Mouse (Mus musculus) limb, embryonic 14.5 days (tissue): ENCODE data around the gene Rhox11. TPM values are rescaled to one million over a fixed set of nuclear protein-coding genes. Genes with fewer than 3 reads are reported as not detected.
"Not testable (repeated sequence)": the region's sequence is repeated elsewhere in the genome, so short reads cannot be mapped to it uniquely, and the experiment has no call there.

Source experiments
- ATAC-seq: fragments of 200-750 bp; cut with Nextera tagmentation; 2 replicates; pipeline ENCODE4 v1.8.0; 2017; ENCODE audit warnings: low read depth, moderate number of reproducible peaks, moderate TSS enrichment; ENCODE audit not compliant: low FRiP score
- DNase-seq: peaks from one replicate; pipeline ENCODE4 v3.0.0-alpha.2; 2015; ENCODE audit warnings: low spot score
- H3K27ac ChIP-seq: fragments of 300-500 bp; sonication (generic); replicated peaks from 2 replicates; pipeline ENCODE4 v1.5.1; 2014; ENCODE audit warnings: low read depth, mild to moderate bottlenecking, low read length, moderate library complexity, mixed read lengths
- H3K27me3 ChIP-seq: fragments of 300-500 bp; sonication (generic); 2 replicates; pipeline ENCODE4 v1.6.1; 2014; ENCODE audit warnings: low read length, mixed read lengths; ENCODE audit not compliant: control insufficient read depth, insufficient read depth
- H3K36me3 ChIP-seq: fragments of 300-500 bp; sonication (generic); 2 replicates; pipeline ENCODE4 v1.6.1; 2014; ENCODE audit warnings: mild to moderate bottlenecking, low read length, moderate library complexity, mixed read lengths; ENCODE audit not compliant: control insufficient read depth, insufficient read depth
- H3K4me1 ChIP-seq: fragments of 300-500 bp; sonication (generic); 2 replicates; pipeline ENCODE4 v1.6.1; 2014; ENCODE audit warnings: antibody characterized with exemption, low read length, mixed read lengths; ENCODE audit not compliant: control insufficient read depth, insufficient read depth
- H3K4me2 ChIP-seq: fragments of 300-500 bp; sonication (generic); replicated peaks from 2 replicates; pipeline ENCODE4 v1.6.1; 2014; ENCODE audit warnings: low read depth, mild to moderate bottlenecking, low read length, moderate library complexity; ENCODE audit not compliant: severe bottlenecking
- H3K4me3 ChIP-seq: fragments of 300-500 bp; sonication (generic); replicated peaks from 2 replicates; pipeline ENCODE4 v1.5.1; 2014; ENCODE audit warnings: low read length
- H3K9ac ChIP-seq: fragments of 300-500 bp; sonication (generic); 2 replicates; pipeline ENCODE4 v1.6.1; 2014; ENCODE audit warnings: mild to moderate bottlenecking, low read depth, low read length, moderate library complexity; ENCODE audit not compliant: severe bottlenecking
- H3K9me3 ChIP-seq: fragments of 300-500 bp; sonication (generic); 2 replicates; pipeline ENCODE4 v1.6.1; 2016; ENCODE audit warnings: low read length; ENCODE audit not compliant: control insufficient read depth
- POLR2A ChIP-seq: fragments of 200-500 bp; IDR thresholded peaks from 2 replicates; pipeline ENCODE4 v1.8.0; 2012; ENCODE audit warnings: inconsistent platforms, mild to moderate bottlenecking, moderate library complexity, borderline replicate concordance; ENCODE audit not compliant: insufficient read depth, insufficient read length; ENCODE audit errors: extremely low read depth
- WGBS: fragments of 180-500 bp; shearing (Covaris S2); extraction: QIAGEN DNeasy Blood & Tissue Kit; methylation state at CpG from one replicate; pipeline ENCODE4 v1.1.7; 2014; 5-methylcytosine and 5-hydroxymethylcytosine counted together
- polyA plus RNA-seq, 2 experiments: library from polyadenylated mRNA; depleted of rRNA in 1 of 2; stranded (reverse) in 1 of 2; unstranded in 1 of 2; fragments of >200 nt; fragmentation: Nextera tagmentation in 1 of 2; extraction: Ambion mirVana in 1 of 2; gene quantifications; 2 replicates each; pipeline versions ENCODE4 v1.2.1 to v1.2.3; 2012 to 2014

Rhox11 gene
- polyA plus RNA-seq, 2 experiments = not detected

- Histone ChIP-seq H3K27me3 (no peaks in the 10 kb centered on the region), H3K36me3 (no peaks in the 10 kb centered on the region), H3K4me3 (no peak overlapping the region), H3K27ac (no peak overlapping the region), H3K4me2 (no peak overlapping the region), H3K9ac (no peak overlapping the region), H3K4me1 (no peaks in the 10 kb centered on the region), H3K9me3 (no peaks in the 10 kb centered on the region)
- TF ChIP-seq POLR2A = no peak
- no peak for DNase-seq
- no peak for ATAC-seq
- 0% methylated on average over 1 of the region's 1 CpGs for WGBS
These were observed 23.4 kb downstream of the Rhox11 start for GRCm38 (mm10) chrX:38061544-38061943.

- not testable (repeated sequence) for H3K4me2 ChIP-seq, DNase-seq, H3K9me3 ChIP-seq, H3K4me3 ChIP-seq, H3K9ac ChIP-seq, H3K36me3 ChIP-seq, ATAC-seq, H3K27me3 ChIP-seq, H3K4me1 ChIP-seq, H3K27ac ChIP-seq
These were observed 41.9 kb downstream of the Rhox11 start, which contains the start of gene Btg1-ps2 for GRCm38 (mm10) chrX:38043014-38043413. Gene Btg1-ps2 (minus strand): TSS chrX:38043114.

GRCm38 (mm10) chrX:38039666-38040065 is 45.3 kb downstream of the Rhox11 start:
- TF ChIP-seq POLR2A = no peak
- 96% methylated on average over 5 of the region's 5 CpGs for WGBS
- Histone ChIP-seq H3K36me3 (no peaks in the 10 kb centered on the region), H3K4me1 (no peaks in the 10 kb centered on the region), H3K4me3 (no peak overlapping the region), H3K9me3 (no peaks in the 10 kb centered on the region), H3K27ac (no peak overlapping the region), H3K9ac (no peak overlapping the region), H3K4me2 (no peak overlapping the region), H3K27me3 (no peaks in the 10 kb centered on the region)
- DNase-seq (no peak), ATAC-seq (no peak)

- no peaks in the 10 kb centered on the region for H3K4me1 ChIP-seq
- no peak overlapping the region for H3K27ac ChIP-seq
- H3K4me3 ChIP-seq = no peak overlapping the region
- H3K9ac ChIP-seq = no peak overlapping the region
- no peaks in the 10 kb centered on the region for H3K9me3 ChIP-seq
- no peaks in the 10 kb centered on the region for H3K27me3 ChIP-seq
- DNase-seq (no peak), ATAC-seq (no peak)
- no peak overlapping the region for H3K4me2 ChIP-seq
- no peak for TF ChIP-seq POLR2A
- no peaks in the 10 kb centered on the region for H3K36me3 ChIP-seq
- WGBS = 80% methylated on average over 2 of the region's 2 CpGs
These were observed 51.1 kb downstream of the Rhox11 start for GRCm38 (mm10) chrX:38033841-38034240.

Other genes with a start within 250 kb of the Rhox11 start
- not detected in 2 replicates for gene Rhox8, start 206.2 kb downstream of the Rhox11 start, polyA plus RNA-seq (2012; rRNA removed)
- not detected in 2 replicates for gene Rhox8, start 206.2 kb downstream of the Rhox11 start, polyA plus RNA-seq (2014; fragmentation: Nextera tagmentation; extraction: Ambion mirVana)
- gene Rhox7b, start 187.9 kb downstream of the Rhox11 start, polyA plus RNA-seq (2012; rRNA removed) = not detected in 2 replicates
- gene Rhox7b, start 187.9 kb downstream of the Rhox11 start, polyA plus RNA-seq (2014; fragmentation: Nextera tagmentation; extraction: Ambion mirVana) = not detected in 2 replicates
- 0.32 and 0.35 TPM in 2 replicates for gene Rhox9, start 183.4 kb downstream of the Rhox11 start, polyA plus RNA-seq (2012; rRNA removed)
- not detected in 2 replicates for gene Rhox9, start 183.4 kb downstream of the Rhox11 start, polyA plus RNA-seq (2014; fragmentation: Nextera tagmentation; extraction: Ambion mirVana)
- gene Btg1-ps1, start 66.3 kb downstream of the Rhox11 start, polyA plus RNA-seq (2012; rRNA removed) = not detected in 2 replicates
- gene Btg1-ps1, start 66.3 kb downstream of the Rhox11 start, polyA plus RNA-seq (2014; fragmentation: Nextera tagmentation; extraction: Ambion mirVana) = not detected in 2 replicates
- gene Btg1-ps2, start 42.0 kb downstream of the Rhox11 start, polyA plus RNA-seq (2012; rRNA removed) = not detected in 2 replicates
- gene Btg1-ps2, start 42.0 kb downstream of the Rhox11 start, polyA plus RNA-seq (2014; fragmentation: Nextera tagmentation; extraction: Ambion mirVana) = not detected in 2 replicates
- gene Rhox10, start 18.7 kb downstream of the Rhox11 start, polyA plus RNA-seq (2012; rRNA removed) = not detected in 2 replicates
- not detected in 2 replicates for gene Rhox10, start 18.7 kb downstream of the Rhox11 start, polyA plus RNA-seq (2014; fragmentation: Nextera tagmentation; extraction: Ambion mirVana)
- not detected in 2 replicates for gene Rhox12, start 25.8 kb upstream of the Rhox11 start, polyA plus RNA-seq (2012; rRNA removed)
- gene Rhox12, start 25.8 kb upstream of the Rhox11 start, polyA plus RNA-seq (2014; fragmentation: Nextera tagmentation; extraction: Ambion mirVana) = not detected in 2 replicates
- gene Rhox13, start 36.1 kb upstream of the Rhox11 start, polyA plus RNA-seq (2012; rRNA removed) = not detected in 2 replicates
- not detected in 2 replicates for gene Rhox13, start 36.1 kb upstream of the Rhox11 start, polyA plus RNA-seq (2014; fragmentation: Nextera tagmentation; extraction: Ambion mirVana)
- 8.2 and 8.7 TPM in 2 replicates for gene Zbtb33, start 104.7 kb upstream of the Rhox11 start, polyA plus RNA-seq (2012; rRNA removed)
- 4.8 and 5.7 TPM in 2 replicates for gene Zbtb33, start 104.7 kb upstream of the Rhox11 start, polyA plus RNA-seq (2014; fragmentation: Nextera tagmentation; extraction: Ambion mirVana)
- 26.0 and 31.8 TPM in 2 replicates for gene Tmem255a, start 167.3 kb upstream of the Rhox11 start, polyA plus RNA-seq (2012; rRNA removed)
- gene Tmem255a, start 167.3 kb upstream of the Rhox11 start, polyA plus RNA-seq (2014; fragmentation: Nextera tagmentation; extraction: Ambion mirVana) = 37.7 and 39.4 TPM in 2 replicates
- gene Atp1b4, start 231.0 kb upstream of the Rhox11 start, polyA plus RNA-seq (2012; rRNA removed) = 3.5 and 5.5 TPM in 2 replicates
- gene Atp1b4, start 231.0 kb upstream of the Rhox11 start, polyA plus RNA-seq (2014; fragmentation: Nextera tagmentation; extraction: Ambion mirVana) = 5.3 and 7.0 TPM in 2 replicates